Mouse (Mus musculus) cerebellum, postnatal 4 days (tissue): Measurements from ENCODE around the gene Ssbp3.

ENCODE experiments used
- DNase-seq, 2 experiments: peaks; one replicate each; pipeline ENCODE4 v3.0.0; 2022; ENCODE audit warnings: low spot score in 2 of 2, mixed read lengths in 1 of 2

Ssbp3 gene

GRCm38 (mm10) chr4:106907701-106908425 is 2.6 kb upstream of the Ssbp3 start:
- no peak for DNase-seq

DNA sequence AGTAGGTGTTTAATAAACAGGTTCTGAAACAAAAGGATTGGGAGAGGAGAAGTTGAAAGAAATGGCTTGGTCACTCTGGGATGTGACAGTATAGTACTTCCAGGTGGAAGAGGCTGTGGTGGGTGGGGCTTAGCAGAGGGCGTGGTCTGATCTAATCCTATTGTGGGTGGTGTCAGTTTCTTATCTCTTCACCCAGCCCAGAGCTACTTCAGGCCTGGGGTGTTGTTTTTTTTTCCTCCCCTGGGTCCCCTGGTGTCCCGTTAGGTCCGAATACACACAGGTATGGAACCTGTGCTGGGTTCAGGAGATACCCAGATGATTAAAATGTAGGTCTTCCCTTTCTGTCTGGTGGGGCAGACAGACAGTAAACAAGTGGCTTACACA is 2.1 kb upstream of the Ssbp3 start:
- no peak for DNase-seq

DNA sequence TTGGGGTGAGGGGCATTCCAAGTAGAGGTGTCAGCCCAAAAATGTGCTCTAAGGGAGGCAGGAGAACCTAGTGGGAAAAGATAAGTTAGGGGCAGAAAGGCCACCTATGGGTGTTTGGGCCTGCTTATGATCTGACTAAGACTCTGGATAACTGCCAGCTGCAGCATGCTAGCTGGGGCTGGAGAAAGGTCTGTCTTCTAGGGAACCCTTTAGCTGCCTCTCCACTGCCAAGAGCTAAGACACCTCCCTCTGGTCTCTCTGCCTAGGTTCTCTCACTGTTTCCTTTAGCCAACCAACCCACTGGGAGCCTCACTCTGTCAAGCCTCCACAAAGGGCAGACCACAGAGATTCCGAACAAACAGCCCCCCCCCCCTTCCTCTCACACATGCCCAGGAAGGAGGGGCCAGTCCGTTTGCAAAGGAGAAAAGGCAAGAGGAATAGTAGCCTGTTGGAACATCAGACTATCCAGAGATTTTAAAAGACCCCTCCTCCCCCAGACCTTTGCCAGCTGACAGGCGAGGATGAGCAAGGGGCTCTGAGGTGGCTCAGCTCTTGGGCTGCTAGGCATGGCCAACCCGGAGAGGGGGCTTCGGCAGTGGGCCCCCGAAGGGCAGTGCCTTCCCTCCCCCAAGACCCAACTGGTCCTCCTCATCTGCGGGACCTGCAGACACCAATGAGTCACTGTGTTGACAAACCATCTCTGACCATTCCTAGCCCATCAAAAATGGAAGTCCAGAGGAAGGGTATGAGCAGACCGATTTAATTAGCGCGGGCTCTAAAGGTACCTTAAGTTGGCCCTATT is 1.4 kb upstream of the Ssbp3 start:
- no peak for DNase-seq

- no peak for DNase-seq
Measured at GRCm38 (mm10) chr4:106909797-106910196, 704 bp upstream of the Ssbp3 start.

DNA sequence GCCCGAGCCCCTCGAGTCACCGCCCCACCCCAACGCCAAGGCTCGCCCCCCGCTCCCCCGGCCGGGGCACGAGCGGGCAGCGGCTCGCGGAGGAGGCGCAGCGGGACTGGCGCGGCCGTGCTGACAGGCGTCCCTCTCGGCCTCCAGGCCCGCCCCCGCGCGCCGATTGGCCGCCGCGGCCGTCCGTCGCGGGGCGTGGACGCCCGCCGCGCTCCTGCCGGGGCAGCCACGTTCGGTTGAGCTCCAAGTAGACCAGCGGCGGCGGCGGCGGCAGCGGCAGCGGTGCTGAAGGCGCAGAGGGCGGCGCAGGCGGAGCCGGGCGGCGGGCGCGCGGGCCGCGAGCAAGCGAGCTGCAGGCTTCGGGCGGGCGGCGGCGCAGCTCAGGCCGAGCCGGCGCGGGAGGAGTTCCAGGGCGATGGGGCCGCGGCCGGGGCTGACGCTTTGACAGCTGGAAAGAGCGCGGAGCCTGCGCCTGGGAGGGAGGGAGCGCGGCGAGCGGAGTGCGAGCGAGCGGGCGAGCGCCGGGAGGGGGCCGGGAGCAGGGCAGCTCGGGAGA is 823 bp downstream of the Ssbp3 start:
- DNase-seq, result peak; percentile 74 to 94

GRCm38 (mm10) chr4:106911951-106912688 is 1.6 kb downstream of the Ssbp3 start:
- peak in 1 of 2 experiments; percentile 41 for DNase-seq

DNA sequence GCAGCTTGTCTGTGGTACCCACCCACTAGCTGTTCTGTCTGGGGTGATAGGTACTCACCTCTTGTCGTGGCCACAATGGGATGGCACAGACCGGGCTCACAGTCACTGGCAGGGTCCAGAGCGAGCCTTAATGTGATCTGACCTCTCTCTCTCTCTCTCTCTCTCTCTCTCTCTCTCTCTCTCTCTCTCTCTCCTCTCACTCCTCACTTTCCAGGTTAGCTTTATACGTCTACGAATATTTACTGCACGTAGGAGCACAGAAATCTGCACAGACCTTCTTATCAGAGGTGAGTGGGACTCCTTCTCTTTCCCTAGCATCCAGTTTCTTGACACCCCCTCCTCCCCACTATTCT is 2.2 kb downstream of the Ssbp3 start:
- no peak for DNase-seq

DNA sequence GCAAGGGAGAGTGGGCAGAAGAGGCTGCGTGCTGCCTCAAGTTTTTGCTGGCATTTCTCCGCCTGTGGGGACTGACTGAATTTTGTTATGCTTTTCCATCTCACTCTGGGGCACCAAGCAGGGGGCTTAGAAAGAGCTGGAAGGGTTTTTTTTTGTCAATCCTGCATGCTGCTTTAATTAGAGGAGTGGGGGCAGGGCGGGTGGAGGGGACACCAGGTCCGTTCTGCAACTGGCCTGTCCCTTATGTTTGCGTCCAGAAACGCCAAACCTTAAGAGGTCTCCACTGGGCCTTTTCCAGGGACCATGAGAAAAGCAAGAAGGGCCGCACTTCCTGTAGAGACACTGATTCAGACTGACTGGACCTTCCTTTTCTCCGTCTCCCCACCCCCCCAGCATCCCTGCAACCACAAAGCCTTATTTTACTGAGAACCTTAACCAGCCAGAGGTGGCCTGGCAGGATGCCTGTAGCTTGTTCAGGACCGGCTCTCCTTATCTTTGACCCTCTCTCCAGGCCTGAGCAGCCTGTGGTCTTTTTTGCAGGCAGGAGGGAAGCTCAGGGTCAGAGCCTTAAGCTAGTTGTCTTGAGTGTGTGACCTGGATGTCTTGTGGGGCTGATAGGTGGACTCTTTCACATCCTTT is 3.0 kb downstream of the Ssbp3 start:
- no peak for DNase-seq

DNA sequence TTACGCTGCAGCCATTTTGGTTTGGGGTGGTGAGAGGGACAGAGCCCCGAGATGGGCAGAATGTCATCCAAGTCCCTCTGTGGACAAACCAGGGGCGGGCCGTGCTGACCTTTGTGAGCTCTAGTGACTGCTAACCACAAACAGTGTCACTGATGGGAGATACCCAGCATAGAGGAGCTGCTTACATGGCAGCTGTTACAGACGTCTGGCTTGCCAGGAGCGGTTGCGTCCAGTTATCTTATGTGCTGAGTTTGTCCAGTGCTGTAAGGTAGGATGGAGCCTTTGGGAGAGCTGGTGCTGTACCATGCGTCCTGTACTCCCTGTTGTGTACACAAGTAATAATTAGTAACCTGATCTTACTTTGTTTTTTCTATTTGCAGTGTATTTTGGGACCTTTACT is 4.8 kb downstream of the Ssbp3 start:
- DNase-seq, result no peak

DNA sequence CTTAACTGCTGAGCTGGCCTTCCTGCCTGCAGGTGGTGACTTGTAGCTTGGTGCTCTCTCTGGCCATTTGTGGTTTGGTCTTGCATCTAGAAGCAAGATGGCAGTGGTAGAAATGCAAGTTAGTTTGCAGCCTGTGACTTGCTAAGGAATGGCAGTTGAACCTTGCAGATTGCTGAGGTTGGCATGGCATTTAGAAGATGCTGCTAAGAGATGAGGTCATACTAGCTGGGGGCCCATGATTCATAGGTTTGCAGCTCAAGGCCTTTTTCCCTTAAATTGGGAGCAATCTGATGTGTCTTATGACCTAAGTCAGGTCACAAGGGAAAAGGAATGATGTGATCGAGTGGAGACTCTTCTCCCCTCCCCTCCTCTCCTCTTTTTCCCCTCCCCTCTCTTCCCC is 7.8 kb downstream of the Ssbp3 start:
- no peak for DNase-seq

DNA sequence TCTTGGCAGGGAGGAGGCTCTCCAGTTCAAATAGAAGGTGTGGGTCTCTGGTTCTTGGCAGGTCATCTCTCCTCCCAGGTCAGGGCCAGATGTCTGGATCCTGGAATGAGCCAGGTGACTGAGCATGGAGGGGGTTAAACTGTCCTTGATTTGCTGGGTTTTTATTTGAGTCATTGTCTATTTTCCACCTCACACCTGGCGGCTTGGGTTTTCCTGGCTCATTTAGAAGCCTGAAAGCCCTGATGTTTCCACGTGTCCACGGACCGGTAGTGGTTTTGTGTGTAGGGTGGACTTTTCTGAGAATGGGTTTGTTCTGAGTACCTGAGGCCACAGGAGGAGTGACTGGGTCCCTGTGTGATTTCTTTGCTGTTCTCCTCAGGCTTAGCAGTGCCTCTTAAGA is 9.6 kb downstream of the Ssbp3 start:
- DNase-seq, result no peak

GRCm38 (mm10) chr4:106921375-106922336 is 11.2 kb downstream of the Ssbp3 start:
- no peak for DNase-seq

- DNase-seq, result no peak
Measured at GRCm38 (mm10) chr4:106922919-106923318, 12.4 kb downstream of the Ssbp3 start.

DNA sequence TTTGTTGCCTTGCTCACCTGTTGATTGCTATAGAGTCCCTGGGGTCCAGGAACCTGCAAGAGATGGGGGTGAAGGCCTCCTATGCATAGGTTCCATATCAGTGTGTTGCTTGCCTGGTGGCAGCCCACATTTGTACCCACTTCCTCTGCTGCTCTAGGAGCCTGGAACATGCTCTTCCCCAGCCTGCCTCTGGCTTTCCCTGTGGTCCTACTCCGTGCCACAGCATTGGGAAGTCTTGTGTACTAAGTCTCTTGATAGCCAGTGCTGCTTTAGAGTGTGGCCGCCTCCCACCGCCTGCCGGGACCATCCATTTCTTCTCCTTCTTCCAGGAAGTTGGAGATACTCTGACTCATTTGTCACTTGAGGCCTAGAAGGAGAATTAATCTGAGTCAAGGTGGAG is 13.7 kb downstream of the Ssbp3 start:
- DNase-seq, result no peak

- no peak for DNase-seq
Measured at GRCm38 (mm10) chr4:106924888-106925287, 14.4 kb downstream of the Ssbp3 start.

DNA sequence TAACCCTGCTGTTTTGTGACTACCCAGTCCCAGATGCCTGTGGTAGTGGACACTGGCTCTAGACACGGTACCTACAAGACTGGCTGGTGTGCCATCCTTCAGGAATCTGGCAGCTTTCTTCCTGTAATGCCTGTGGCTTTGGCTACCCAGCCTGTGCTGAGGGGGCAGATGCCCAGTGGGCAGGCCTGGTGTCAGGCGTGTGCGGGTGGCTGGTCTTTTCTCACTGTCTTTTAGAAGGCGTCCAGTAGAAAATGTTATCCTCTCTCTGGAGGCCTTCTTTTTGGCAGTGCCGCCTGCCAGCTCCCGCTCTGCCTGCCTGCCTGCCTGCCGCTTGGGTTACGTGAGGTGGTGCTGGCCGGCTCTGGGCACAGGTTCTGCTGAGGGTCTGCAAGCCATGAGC is 15.9 kb downstream of the Ssbp3 start:
- DNase-seq, result peak in 1 of 2 experiments; percentile 34

DNA sequence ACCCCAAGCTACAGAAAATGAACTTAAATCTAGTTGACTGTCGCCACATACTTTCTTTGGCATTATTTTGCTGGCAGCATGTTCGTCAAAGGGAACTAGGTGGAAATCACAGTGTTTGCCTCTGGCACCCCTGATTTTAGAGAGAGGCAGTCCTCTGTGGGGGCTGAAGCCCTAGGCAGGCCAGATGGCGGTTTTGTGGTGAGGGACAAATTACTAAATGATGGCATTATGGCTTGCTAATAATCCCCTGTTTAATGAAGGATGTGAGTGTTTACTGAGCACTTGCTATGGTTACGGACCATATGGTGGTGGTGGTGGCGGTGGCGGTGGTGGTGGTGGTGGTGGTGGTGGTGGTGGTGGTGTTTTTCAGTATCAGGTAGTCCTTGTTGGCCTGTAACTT is 16.5 kb downstream of the Ssbp3 start:
- DNase-seq, result no peak

DNA sequence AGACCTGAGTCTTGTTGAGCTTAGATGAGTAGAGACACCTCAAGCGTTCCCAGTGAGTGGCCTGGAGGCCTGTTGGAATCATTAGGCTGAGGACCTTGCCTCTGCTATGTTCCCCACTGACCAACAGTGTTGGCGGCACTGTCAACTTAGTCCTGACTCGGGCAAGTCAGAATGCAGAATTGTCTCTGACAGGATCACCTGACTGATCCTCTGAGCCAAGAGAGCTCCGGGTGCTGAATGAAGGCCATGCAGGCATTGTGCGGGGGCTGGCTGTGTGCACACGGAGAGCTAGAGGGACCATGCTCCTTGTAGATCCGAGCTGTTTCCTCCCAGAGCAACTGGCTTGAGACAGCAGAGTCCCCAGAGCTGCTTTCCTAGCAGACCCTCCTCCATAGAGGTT is 18.5 kb downstream of the Ssbp3 start:
- DNase-seq, result no peak

GRCm38 (mm10) chr4:106932583-106932982 is 22.1 kb downstream of the Ssbp3 start:
- no peak for DNase-seq

- DNase-seq, result no peak
Measured at GRCm38 (mm10) chr4:106933813-106934482, 23.4 kb downstream of the Ssbp3 start.
